Mouse (Mus musculus): ENCODE data around the gene Igf2r. TPM values are rescaled to one million over a fixed set of nuclear protein-coding genes. Genes with fewer than 3 reads are reported as not detected.

The Igf2r gene
- total and polyA plus RNA-seq, 3 experiments: 25.6 to 61.8 (median 34.6) TPM

GRCm38 (mm10) chr17:12749421-12750367, 19.8 kb downstream of the Igf2r start:
- H3K4me3 ChIP-seq (replicated peaks in 1 of 3; ENCODE audit: low read depth in 2 of 3, low read length in 2 of 3, poor library complexity in 1 of 3): no peak overlapping the region
- H3K4me1 ChIP-seq (ENCODE audit: control insufficient read depth in 1 of 2, insufficient read depth in 2 of 2): peaks cover 34 to 95% of the 10 kb centered on the region in 2 experiments
- H3K4me2 ChIP-seq (ENCODE audit: insufficient read depth, low read depth, poor library complexity, severe bottlenecking): peak overlapping the region; percentile 39; the same call in 1 of the 2 replicates
- H3K36me3 ChIP-seq (replicated peaks in 1 of 2; ENCODE audit: control insufficient read depth in 1 of 2, insufficient read depth in 1 of 2, low read length in 1 of 2): peaks cover 14 to 55% of the 10 kb centered on the region in 2 experiments
- H3K27me3 ChIP-seq (replicated peaks): no peaks in the 10 kb centered on the region
- TF ChIP-seq MAFK (IDR thresholded peaks at IDR 0.05; ENCODE audit: insufficient replicate concordance, low read length): no peak
- TF ChIP-seq SIN3A (IDR thresholded peaks at IDR 0.05; ENCODE audit: low read length): 0 out of 2 replicates have a peak, but pooled peaks have one; percentile 17
- peak overlapping the region; percentile 8 for H3K9ac ChIP-seq (ENCODE audit: insufficient read depth, low read depth)
- 0 out of 2 replicates have a peak overlapping the region, but pooled peaks have one; percentile 28 for H3K27ac ChIP-seq (ENCODE audit: insufficient read depth, low read depth)
- no peaks in the 10 kb centered on the region for H3K9me3 ChIP-seq (replicated peaks; ENCODE audit: low read length)
- dilution Hi-C loops (cut with MboI; ENCODE audit: extremely low pct_ligation_motif_present, extremely low pct_unique_long_range_greater_than_20kb, low sequenced_read_pairs): no loop called here
- in situ Hi-C loops (cut with MboI; ENCODE audit: low pct_ligation_motif_present, low pct_unique_long_range_greater_than_20kb, low sequenced_read_pairs): loop anchor here (25.0 kb wide), 1 partner anchor 587 kb away; no protein-coding TSS in a partner anchor
- H3K79me2 ChIP-seq (replicated peaks; ENCODE audit: control insufficient read depth, extremely low read depth, insufficient read depth, poor library complexity, severe bottlenecking): peaks cover 63% of the 10 kb centered on the region
- no peak for DNase-seq (ENCODE audit: extremely low read depth)

DNA sequence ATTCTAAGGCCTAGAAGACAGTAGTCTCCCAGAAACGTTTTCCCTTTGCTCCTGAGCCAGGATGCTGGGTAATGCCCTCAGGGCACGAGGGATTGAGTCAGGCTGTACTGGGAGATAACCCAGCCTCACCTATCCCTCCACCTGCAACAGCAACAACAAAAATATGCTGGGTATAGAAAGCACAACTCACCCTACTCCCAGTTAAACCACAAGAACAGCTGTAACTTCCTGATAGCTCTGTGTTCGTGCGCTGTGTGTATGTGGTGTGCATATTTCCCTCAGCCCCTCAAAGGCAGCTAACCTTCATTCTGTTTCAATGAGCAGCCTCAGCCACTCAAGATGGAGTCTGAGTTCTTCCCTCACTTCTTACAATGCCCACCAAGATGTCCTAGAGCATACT, 23.7 kb downstream of the Igf2r start:
- TF ChIP-seq ZC3H11A (IDR thresholded peaks at IDR 0.05; ENCODE audit: low read depth, low read length) (no peak), ZNF384 (IDR thresholded peaks at IDR 0.05; ENCODE audit: low read depth, low read length) (no peak), JUND (conservative IDR thresholded peaks at IDR 0.05; ENCODE audit: low read depth, low read length) (no peak), ETS1 (conservative IDR thresholded peaks at IDR 0.05; ENCODE audit: low read depth, low read length) (peak; percentile 66), TCF12 (IDR thresholded peaks at IDR 0.05; ENCODE audit: low read depth, low read length) (peak; percentile 56; the same call in 1 of the 2 replicates), EP300 (IDR thresholded peaks at IDR 0.05; ENCODE audit: low read length) (peak; percentile 34; the same call in 1 of the 2 replicates), CTCF (conservative IDR thresholded peaks at IDR 0.05 in 1 of 2, IDR thresholded peaks at IDR 0.05 in 1 of 2; ENCODE audit: low read depth in 2 of 2, low read length in 2 of 2) (no peak), IRF4 (IDR thresholded peaks at IDR 0.05; ENCODE audit: low read depth, low read length) (peak; percentile 49; the same call in 1 of the 2 replicates), CHD1 (IDR thresholded peaks at IDR 0.05; ENCODE audit: low read depth, low read length) (no peak)
- in situ Hi-C loops (cut with MboI; ENCODE audit: low pct_ligation_motif_present, low pct_unique_long_range_greater_than_20kb, low sequenced_read_pairs): no loop called here
- Histone ChIP-seq H3K36me3 (replicated peaks in 1 of 2; ENCODE audit: control insufficient read depth in 1 of 2, insufficient read depth in 1 of 2, low read length in 1 of 2) (peaks cover 25 to 79% of the 10 kb centered on the region in 2 experiments), H3K4me2 (ENCODE audit: insufficient read depth, low read depth, poor library complexity, severe bottlenecking) (no peak overlapping the region), H3K79me2 (replicated peaks; ENCODE audit: control insufficient read depth, extremely low read depth, insufficient read depth, poor library complexity, severe bottlenecking) (peaks cover 62% of the 10 kb centered on the region), H3K27ac (ENCODE audit: insufficient read depth, low read depth) (no peak overlapping the region), H3K9ac (ENCODE audit: insufficient read depth, low read depth) (no peak overlapping the region), H3K27me3 (replicated peaks) (no peaks in the 10 kb centered on the region), H3K4me3 (replicated peaks in 1 of 3; ENCODE audit: low read depth in 2 of 3, low read length in 2 of 3, poor library complexity in 1 of 3) (no peak overlapping the region), H3K4me1 (ENCODE audit: control insufficient read depth in 1 of 2, insufficient read depth in 2 of 2) (peaks cover 14 to 79% of the 10 kb centered on the region in 2 experiments), H3K9me3 (replicated peaks; ENCODE audit: low read length) (peaks cover 16% of the 10 kb centered on the region)
- no peak for DNase-seq (ENCODE audit: extremely low read depth)
- dilution Hi-C loops (cut with MboI; ENCODE audit: extremely low pct_ligation_motif_present, extremely low pct_unique_long_range_greater_than_20kb, low sequenced_read_pairs): no loop called here
